Mouse (Mus musculus) forebrain, embryonic 15.5 days (tissue): ENCODE results near the gene Gucy2d. TPM values are rescaled to one million over a fixed set of nuclear protein-coding genes. Genes with fewer than 3 reads are reported as not detected.

ENCODE experiments used
- ATAC-seq: fragments of 200-750 bp; cut with Nextera tagmentation; replicated peaks from 2 replicates; pipeline ENCODE4 v1.8.0; 2017; ENCODE audit warnings: mild to moderate bottlenecking, moderate TSS enrichment, moderate library complexity
- H3K27ac ChIP-seq: fragments of 300-500 bp; sonication (generic); replicated peaks from 2 replicates; pipeline ENCODE4 v1.5.1; 2015; ENCODE audit warnings: mild to moderate bottlenecking, inconsistent platforms
- H3K27me3 ChIP-seq: fragments of 300-500 bp; sonication (generic); 2 replicates; pipeline ENCODE4 v1.6.1; 2015; ENCODE audit warnings: inconsistent platforms
- H3K36me3 ChIP-seq: fragments of 300-500 bp; sonication (generic); 2 replicates; pipeline ENCODE4 v1.6.1; 2015; ENCODE audit warnings: mild to moderate bottlenecking, inconsistent platforms
- H3K4me1 ChIP-seq: fragments of 300-500 bp; sonication (generic); 2 replicates; pipeline ENCODE4 v1.6.1; 2015; ENCODE audit warnings: inconsistent platforms
- H3K4me2 ChIP-seq: fragments of 300-500 bp; sonication (generic); replicated peaks from 2 replicates; pipeline ENCODE4 v1.6.1; 2015; ENCODE audit warnings: mild to moderate bottlenecking, inconsistent platforms
- H3K4me3 ChIP-seq: fragments of 300-500 bp; sonication (generic); 2 replicates; pipeline ENCODE4 v1.5.1; 2015; ENCODE audit warnings: mild to moderate bottlenecking, inconsistent platforms
- H3K9ac ChIP-seq: fragments of 300-500 bp; sonication (generic); replicated peaks from 2 replicates; pipeline ENCODE4 v1.6.1; 2015; ENCODE audit warnings: mild to moderate bottlenecking, inconsistent platforms
- H3K9me3 ChIP-seq: fragments of 300-500 bp; sonication (generic); 2 replicates; pipeline ENCODE4 v1.6.1; 2016; ENCODE audit warnings: inconsistent platforms
- WGBS: fragments of 180-500 bp; shearing (Covaris S2); methylation state at CpG from one replicate; pipeline ENCODE4 v1.1.7; 2015; ENCODE audit warnings: mixed read lengths; 5-methylcytosine and 5-hydroxymethylcytosine counted together
- polyA plus RNA-seq: library from polyadenylated mRNA; unstranded; fragments of >200 nt; fragmentation: Nextera tagmentation; extraction: Ambion mirVana; gene quantifications from 2 replicates; pipeline ENCODE4 v1.2.1, GENCODE M21; 2015

Gucy2d gene
- polyA plus RNA-seq, 1 experiment from 2014 or later = not detected

DNA sequence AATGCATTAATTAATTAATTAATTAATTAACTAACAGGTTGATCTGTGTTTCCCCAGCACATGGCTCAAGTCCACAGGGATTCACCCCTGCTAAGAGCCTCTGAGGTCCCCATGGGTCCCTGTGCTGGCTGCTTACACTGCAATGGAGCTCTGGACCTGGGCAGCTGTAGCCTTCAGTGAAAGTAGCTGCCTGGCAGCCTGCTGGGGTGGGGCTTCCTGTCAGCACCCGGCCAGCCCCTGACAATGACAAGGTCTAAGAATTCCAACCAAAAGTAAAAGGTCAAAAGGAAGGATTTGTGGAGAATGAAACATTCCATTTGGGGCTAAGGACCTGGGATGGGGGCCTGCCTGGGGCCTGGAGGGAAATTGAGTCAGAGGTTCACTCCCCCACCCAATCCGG is 53.1 kb downstream of the Gucy2d start:
- Histone ChIP-seq H3K4me1 (peaks cover 6% of the 10 kb centered on the region), H3K9me3 (no peaks in the 10 kb centered on the region), H3K27me3 (peaks cover 2% of the 10 kb centered on the region; the same call in 1 of the 2 replicates), H3K4me2 (no peak overlapping the region), H3K4me3 (no peak overlapping the region), H3K36me3 (no peaks in the 10 kb centered on the region), H3K27ac (no peak overlapping the region), H3K9ac (no peak overlapping the region)
- WGBS = 79% methylated on average over 2 of the region's 2 CpGs
- no peak for ATAC-seq

DNA sequence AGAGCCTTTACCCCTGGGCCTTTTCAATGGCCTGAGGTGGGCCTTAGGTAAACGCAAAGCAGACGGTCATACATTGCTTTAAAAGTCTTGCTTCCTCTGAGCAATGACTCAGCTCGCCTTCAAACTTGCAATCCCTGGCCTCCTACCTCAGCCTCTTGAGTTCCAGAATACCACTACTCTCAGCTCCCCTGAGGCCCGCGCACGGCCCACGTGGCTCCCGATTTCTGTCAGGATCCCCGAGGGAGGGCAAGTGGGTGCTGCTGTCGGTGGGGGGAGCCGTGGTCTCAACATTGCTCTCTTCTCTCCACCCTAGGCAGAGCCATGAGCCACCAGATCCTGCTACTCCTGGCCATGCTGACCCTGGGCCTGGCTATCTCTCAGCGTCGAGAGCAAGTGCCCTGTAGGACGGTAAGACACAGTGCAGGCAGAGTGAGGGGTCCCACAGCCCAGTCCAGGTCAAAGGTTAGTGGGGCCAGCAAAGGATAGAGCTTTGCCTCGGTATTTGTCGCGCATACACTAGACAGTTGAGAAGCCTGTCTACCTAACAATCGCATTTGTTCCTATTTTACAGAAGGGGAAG is 53.8 kb downstream of the Gucy2d start:
- Histone ChIP-seq H3K27me3 (peaks cover 2% of the 10 kb centered on the region; the same call in 1 of the 2 replicates), H3K4me1 (peaks cover 6% of the 10 kb centered on the region), H3K9ac (no peak overlapping the region), H3K36me3 (no peaks in the 10 kb centered on the region), H3K9me3 (no peaks in the 10 kb centered on the region), H3K4me3 (no peak overlapping the region), H3K4me2 (no peak overlapping the region), H3K27ac (no peak overlapping the region)
- no peak for ATAC-seq
- WGBS = 82% methylated on average over 18 of the region's 18 CpGs

DNA sequence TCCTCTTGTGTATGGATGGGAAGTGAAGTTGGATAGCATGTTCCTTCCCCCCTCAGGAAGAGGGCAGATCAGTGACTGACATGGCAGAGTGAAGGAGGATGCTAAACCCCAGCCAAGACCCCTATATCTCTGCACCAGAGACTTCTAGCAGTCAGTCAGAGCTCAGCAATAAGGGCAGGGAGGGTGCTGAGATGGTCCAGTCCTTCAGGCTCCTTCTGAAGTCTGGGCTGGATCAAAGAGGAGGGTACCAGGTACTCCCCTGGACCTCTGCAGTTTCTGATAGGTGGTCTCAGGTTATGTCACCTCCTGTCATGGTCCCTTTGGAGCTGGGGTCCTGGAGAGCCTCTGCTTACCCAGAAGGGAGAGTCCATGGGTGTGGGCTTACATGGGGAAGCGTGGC is 55.4 kb downstream of the Gucy2d start:
- no peak overlapping the region for H3K4me2 ChIP-seq
- H3K4me1 ChIP-seq = no peaks in the 10 kb centered on the region
- no peak for ATAC-seq
- no peak overlapping the region for H3K27ac ChIP-seq
- no peaks in the 10 kb centered on the region for H3K36me3 ChIP-seq
- H3K9ac ChIP-seq = no peak overlapping the region
- WGBS = 69% methylated on average over 1 of the region's 1 CpGs
- H3K4me3 ChIP-seq = no peak overlapping the region
- no peaks in the 10 kb centered on the region for H3K9me3 ChIP-seq
- H3K27me3 ChIP-seq = no peaks in the 10 kb centered on the region

- Histone ChIP-seq H3K36me3 (no peaks in the 10 kb centered on the region), H3K27me3 (no peaks in the 10 kb centered on the region), H3K27ac (no peak overlapping the region), H3K4me2 (no peak overlapping the region), H3K9me3 (no peaks in the 10 kb centered on the region), H3K4me3 (no peak overlapping the region), H3K4me1 (no peaks in the 10 kb centered on the region), H3K9ac (no peak overlapping the region)
- 59% methylated on average over 5 of the region's 5 CpGs for WGBS
- ATAC-seq = no peak
Measured at GRCm38 (mm10) chr7:98497451-98497850, 57.2 kb downstream of the Gucy2d start.

DNA sequence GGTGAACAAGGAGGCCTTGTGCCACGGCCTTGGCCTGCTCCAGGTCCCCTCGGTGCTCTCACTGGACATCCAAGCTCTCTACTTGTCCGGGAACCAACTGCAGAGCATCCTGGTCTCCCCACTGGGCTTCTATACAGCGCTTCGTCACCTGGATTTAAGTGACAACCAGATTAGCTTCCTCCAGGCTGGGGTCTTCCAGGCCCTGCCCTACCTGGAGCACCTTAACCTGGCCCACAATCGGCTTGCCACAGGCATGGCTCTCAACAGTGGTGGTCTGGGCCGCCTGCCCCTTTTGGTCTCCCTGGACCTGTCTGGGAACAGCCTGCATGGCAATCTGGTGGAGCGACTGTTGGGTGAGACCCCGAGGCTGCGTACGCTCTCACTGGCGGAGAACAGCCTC is 57.9 kb downstream of the Gucy2d start:
- 91% methylated on average over 12 of the region's 12 CpGs for WGBS
- H3K27ac ChIP-seq = no peak overlapping the region
- H3K4me2 ChIP-seq = no peak overlapping the region
- no peak overlapping the region for H3K4me3 ChIP-seq
- no peaks in the 10 kb centered on the region for H3K27me3 ChIP-seq
- H3K9ac ChIP-seq = no peak overlapping the region
- H3K9me3 ChIP-seq = no peaks in the 10 kb centered on the region
- no peak for ATAC-seq
- H3K36me3 ChIP-seq = no peaks in the 10 kb centered on the region
- no peaks in the 10 kb centered on the region for H3K4me1 ChIP-seq

GRCm38 (mm10) chr7:98498656-98499560 is 58.7 kb downstream of the Gucy2d start:
- WGBS = 81% methylated on average over 20 of the region's 20 CpGs
- H3K4me1 ChIP-seq = peaks cover 2% of the 10 kb centered on the region; the same call in 1 of the 2 replicates
- H3K4me3 ChIP-seq = no peak overlapping the region
- H3K27me3 ChIP-seq = no peaks in the 10 kb centered on the region
- H3K36me3 ChIP-seq = no peaks in the 10 kb centered on the region
- no peaks in the 10 kb centered on the region for H3K9me3 ChIP-seq
- no peak for ATAC-seq
- no peak overlapping the region for H3K27ac ChIP-seq
- H3K4me2 ChIP-seq = no peak overlapping the region
- no peak overlapping the region for H3K9ac ChIP-seq

DNA sequence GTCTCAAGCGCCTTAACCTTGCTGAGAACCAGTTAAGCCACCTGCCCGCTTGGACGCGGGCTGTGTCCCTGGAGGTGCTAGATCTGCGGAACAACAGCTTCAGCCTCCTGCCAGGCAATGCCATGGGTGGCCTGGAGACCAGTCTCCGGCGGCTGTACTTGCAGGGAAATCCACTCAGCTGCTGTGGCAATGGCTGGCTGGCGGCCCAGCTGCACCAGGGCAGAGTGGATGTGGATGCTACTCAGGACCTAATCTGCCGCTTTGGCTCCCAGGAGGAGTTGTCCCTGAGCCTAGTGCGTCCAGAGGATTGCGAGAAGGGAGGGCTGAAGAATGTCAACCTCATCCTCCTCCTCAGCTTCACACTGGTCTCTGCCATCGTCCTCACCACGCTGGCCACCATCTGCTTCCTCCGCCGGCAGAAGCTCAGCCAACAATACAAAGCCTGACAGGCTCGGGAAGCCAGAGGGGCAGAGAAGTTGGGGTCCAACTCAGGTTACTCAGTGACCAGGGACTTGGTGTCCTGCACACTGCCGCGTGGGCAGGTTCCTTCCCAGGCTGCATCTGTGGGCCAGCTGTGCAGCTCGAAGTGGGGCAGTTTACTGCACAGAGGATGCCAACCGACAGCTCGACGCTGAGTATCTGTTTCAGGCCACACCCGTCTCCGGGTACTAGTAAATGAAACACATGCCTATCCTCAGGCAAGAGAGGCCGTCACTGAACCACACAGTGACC is 59.5 kb downstream of the Gucy2d start:
- H3K27me3 ChIP-seq = no peaks in the 10 kb centered on the region
- H3K4me1 ChIP-seq = peaks cover 7% of the 10 kb centered on the region; the same call in 1 of the 2 replicates
- H3K4me2 ChIP-seq = no peak overlapping the region
- no peak for ATAC-seq
- no peak overlapping the region for H3K9ac ChIP-seq
- H3K9me3 ChIP-seq = no peaks in the 10 kb centered on the region
- no peak overlapping the region for H3K27ac ChIP-seq
- H3K36me3 ChIP-seq = no peaks in the 10 kb centered on the region
- 80% methylated on average over 25 of the region's 25 CpGs for WGBS
- H3K4me3 ChIP-seq = no peak overlapping the region

DNA sequence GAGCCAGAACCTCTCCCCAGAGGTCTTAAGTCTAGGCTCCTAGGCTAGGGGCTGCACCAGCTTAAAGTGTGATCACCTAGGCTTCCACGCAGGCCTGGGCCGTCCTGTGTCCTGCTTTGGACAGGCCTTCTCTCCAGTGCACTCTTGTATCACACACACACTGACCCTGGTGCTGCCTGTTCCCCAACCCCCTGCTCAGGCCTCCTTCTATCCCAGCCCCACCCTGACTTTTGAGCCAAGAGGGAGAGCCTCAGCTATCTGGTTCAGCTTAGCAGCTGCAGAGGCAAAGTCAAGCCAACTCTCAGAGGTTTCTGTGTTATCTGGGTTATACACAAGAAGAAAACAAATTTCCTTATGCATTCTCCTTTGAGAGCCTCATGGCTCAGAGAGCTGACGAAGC is 60.3 kb downstream of the Gucy2d start:
- WGBS = 90% methylated on average over 3 of the region's 3 CpGs
- Histone ChIP-seq H3K9me3 (no peaks in the 10 kb centered on the region), H3K4me2 (no peak overlapping the region), H3K36me3 (no peaks in the 10 kb centered on the region), H3K4me3 (no peak overlapping the region), H3K4me1 (peaks cover 7% of the 10 kb centered on the region; the same call in 1 of the 2 replicates), H3K27me3 (no peaks in the 10 kb centered on the region), H3K9ac (no peak overlapping the region), H3K27ac (no peak overlapping the region)
- ATAC-seq = no peak

GRCm38 (mm10) chr7:98501078-98501477 is 60.9 kb downstream of the Gucy2d start:
- WGBS = 81% methylated on average over 7 of the region's 7 CpGs
- no peak overlapping the region for H3K4me2 ChIP-seq
- no peak for ATAC-seq
- no peaks in the 10 kb centered on the region for H3K27me3 ChIP-seq
- no peak overlapping the region for H3K9ac ChIP-seq
- no peak overlapping the region for H3K4me3 ChIP-seq
- H3K36me3 ChIP-seq = no peaks in the 10 kb centered on the region
- H3K9me3 ChIP-seq = no peaks in the 10 kb centered on the region
- H3K4me1 ChIP-seq = peaks cover 7% of the 10 kb centered on the region; the same call in 1 of the 2 replicates
- no peak overlapping the region for H3K27ac ChIP-seq

DNA sequence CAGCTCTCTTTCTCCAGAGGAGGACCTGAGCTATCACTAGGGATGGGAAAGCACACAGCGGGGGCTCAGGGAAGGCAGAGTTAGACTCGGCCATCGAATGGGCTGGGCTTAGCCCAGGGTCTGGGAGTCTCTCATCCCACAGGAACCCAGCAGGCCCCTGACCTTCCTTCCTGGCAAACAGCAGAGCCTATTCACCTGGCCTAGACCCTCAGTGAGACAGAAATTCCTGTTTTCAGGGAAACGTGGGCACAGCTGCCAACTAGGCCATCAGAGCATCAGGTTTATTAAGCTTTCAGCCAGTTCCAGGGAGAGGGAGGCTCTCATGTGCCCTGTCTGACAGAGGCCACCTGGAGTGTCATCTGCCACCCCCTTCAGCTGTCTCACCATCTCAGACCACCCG is 62.7 kb downstream of the Gucy2d start:
- no peak for ATAC-seq
- H3K4me2 ChIP-seq = no peak overlapping the region
- no peak overlapping the region for H3K27ac ChIP-seq
- H3K27me3 ChIP-seq = no peaks in the 10 kb centered on the region
- H3K4me3 ChIP-seq = no peak overlapping the region
- no peaks in the 10 kb centered on the region for H3K9me3 ChIP-seq
- no peaks in the 10 kb centered on the region for H3K36me3 ChIP-seq
- H3K9ac ChIP-seq = no peak overlapping the region
- 25% methylated on average over 5 of the region's 5 CpGs for WGBS
- H3K4me1 ChIP-seq = peaks cover 7% of the 10 kb centered on the region; the same call in 1 of the 2 replicates

DNA sequence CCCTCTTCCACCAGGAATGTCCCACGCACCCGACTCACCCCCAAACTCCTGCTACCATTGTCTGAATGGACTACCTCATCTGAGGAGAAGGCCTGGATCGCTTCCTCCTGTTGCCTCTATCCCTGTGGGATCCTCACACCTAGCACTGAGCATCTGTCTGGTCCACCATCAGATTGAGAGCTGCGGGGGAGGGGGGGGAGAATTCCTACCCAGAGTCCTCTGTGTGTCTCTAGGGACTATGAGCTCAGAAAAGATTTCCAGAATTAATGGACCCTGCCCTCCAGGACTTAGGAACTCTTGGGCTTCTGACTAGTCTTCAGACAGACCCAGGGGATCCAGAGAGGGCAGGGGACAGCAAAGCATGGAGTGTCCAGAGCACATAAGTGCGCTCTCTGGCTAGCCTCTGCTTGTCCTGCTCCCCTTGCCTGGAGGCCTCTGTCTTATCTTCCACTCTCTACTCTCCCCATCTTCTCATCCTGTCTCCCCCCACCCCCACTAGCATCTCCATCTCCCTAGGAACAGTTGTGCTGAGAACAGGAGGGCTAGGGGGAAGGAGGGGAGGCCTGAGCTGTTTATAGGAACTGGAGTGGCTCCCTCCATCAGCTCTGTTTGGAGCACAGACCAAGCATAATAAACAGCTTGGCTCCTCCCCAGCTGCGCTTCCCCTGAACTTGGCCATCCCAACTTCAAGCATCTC is 63.9 kb downstream of the Gucy2d start:
- no peak overlapping the region for H3K4me3 ChIP-seq
- ATAC-seq = peak; percentile 65
- H3K27me3 ChIP-seq = no peaks in the 10 kb centered on the region
- H3K27ac ChIP-seq = peak overlapping the region; percentile 34; the same call in 1 of the 2 replicates
- H3K9me3 ChIP-seq = no peaks in the 10 kb centered on the region
- WGBS = 70% methylated on average over 6 of the region's 6 CpGs
- no peak overlapping the region for H3K9ac ChIP-seq
- no peak overlapping the region for H3K4me2 ChIP-seq
- H3K4me1 ChIP-seq = peaks cover 7% of the 10 kb centered on the region; the same call in 1 of the 2 replicates
- H3K36me3 ChIP-seq = no peaks in the 10 kb centered on the region
